In genomic region chr2:24950189-24950535, GRCm38 (mm10) we compare ENCODE assay signal across 8 mouse cellular contexts. TPM values are rescaled to one million over a fixed set of nuclear protein-coding genes. Genes with fewer than 3 reads are reported as not detected.
DNase-seq lines count a peak whose midpoint lies in the region; ATAC-seq lines count a peak whose summit lies in the region.

No protein-coding gene starts in this region.

- no peaks in the 10 kb centered on the region for H3K27me3 ChIP-seq in embryonic facial prominence, embryonic 12.5 days
- no peaks in the 10 kb centered on the region for H3K27me3 ChIP-seq in intestine, embryonic 14.5 days (replicated peaks; ENCODE audit: control insufficient read depth, insufficient read depth, low read length)
- H3K27me3 ChIP-seq in midbrain, embryonic 15.5 days (replicated peaks) = no peaks in the 10 kb centered on the region

- H3K4me2 ChIP-seq in embryonic facial prominence, embryonic 12.5 days (replicated peaks) = peak overlapping the region; percentile 87
- H3K4me2 ChIP-seq in intestine, embryonic 14.5 days (ENCODE audit: low read length) = peak overlapping the region; percentile 91
- peak overlapping the region; percentile 87 for H3K4me2 ChIP-seq in midbrain, embryonic 15.5 days

- H3K4me3 ChIP-seq in embryonic facial prominence, embryonic 12.5 days = peak overlapping the region; percentile 98
- H3K4me3 ChIP-seq in intestine, embryonic 14.5 days (ENCODE audit: low read depth, low read length) = peak overlapping the region; percentile 93
- peak overlapping the region; percentile 71 for H3K4me3 ChIP-seq in midbrain, embryonic 15.5 days

- peaks cover 9% of the 10 kb centered on the region; the same call in 1 of the 2 replicates for H3K4me1 ChIP-seq in embryonic facial prominence, embryonic 12.5 days
- peaks cover 11% of the 10 kb centered on the region for H3K4me1 ChIP-seq in intestine, embryonic 14.5 days (replicated peaks; ENCODE audit: control insufficient read depth, insufficient read depth, low read length)
- H3K4me1 ChIP-seq in midbrain, embryonic 15.5 days = peaks cover 19% of the 10 kb centered on the region

- H3K36me3 ChIP-seq in embryonic facial prominence, embryonic 12.5 days = peaks cover 34% of the 10 kb centered on the region
- H3K36me3 ChIP-seq in intestine, embryonic 14.5 days (ENCODE audit: control insufficient read depth, insufficient read depth, low read length) = peaks cover 35% of the 10 kb centered on the region
- H3K36me3 ChIP-seq in midbrain, embryonic 15.5 days (replicated peaks) = peaks cover 27% of the 10 kb centered on the region

- peak; percentile 9 for DNase-seq in embryo, embryonic 10 days (ENCODE audit: low spot score)
- no peak for DNase-seq in embryo, embryonic 11 days
- DNase-seq in 3T3-L1 (ENCODE audit: low read depth, low spot score) = peak; percentile 25
- DNase-seq in intestine, embryonic 14.5 days (ENCODE audit: low spot score) = peak; percentile 64
- DNase-seq in urinary bladder, postnatal 14 days (ENCODE audit: low spot score) = no peak
- DNase-seq in c-Kit-positive CD71-positive TER-119-positive erythroid progenitor cells, embryonic 14.5 days (ENCODE audit: low spot score) = no peak

- WGBS in embryonic facial prominence, embryonic 12.5 days = 0% methylated on average over 22 of the region's 31 CpGs
- WGBS in intestine, embryonic 14.5 days = under 1% methylated on average over 31 of the region's 31 CpGs
- WGBS in midbrain, embryonic 15.5 days = under 1% methylated on average over 31 of the region's 31 CpGs

- ATAC-seq in embryonic facial prominence, embryonic 12.5 days (ENCODE audit: insufficient number of reproducible peaks, insufficient read depth, low FRiP score, low TSS enrichment) = no peak
- ATAC-seq in intestine, embryonic 14.5 days (replicated peaks; ENCODE audit: low FRiP score, low TSS enrichment, low read depth) = peak; percentile 37; the same call in 1 of the 2 replicates
- peak; percentile 31 for ATAC-seq in midbrain, embryonic 15.5 days (replicated peaks)

- no peak overlapping the region for H3K27ac ChIP-seq in embryonic facial prominence, embryonic 12.5 days
- peak overlapping the region; percentile 62; the same call in 1 of the 2 replicates for H3K27ac ChIP-seq in intestine, embryonic 14.5 days (ENCODE audit: low read depth)
- H3K27ac ChIP-seq in midbrain, embryonic 15.5 days = peak overlapping the region; percentile 72

- no peaks in the 10 kb centered on the region for H3K9me3 ChIP-seq in embryonic facial prominence, embryonic 12.5 days
- no peaks in the 10 kb centered on the region for H3K9me3 ChIP-seq in intestine, embryonic 14.5 days (ENCODE audit: control insufficient read depth, low read length)
- no peaks in the 10 kb centered on the region for H3K9me3 ChIP-seq in midbrain, embryonic 15.5 days

- H3K9ac ChIP-seq in embryonic facial prominence, embryonic 12.5 days = peak overlapping the region; percentile 78
- peak overlapping the region; percentile 86 for H3K9ac ChIP-seq in intestine, embryonic 14.5 days (ENCODE audit: low read length)
- peak overlapping the region; percentile 82 for H3K9ac ChIP-seq in midbrain, embryonic 15.5 days

RNA-seq across cellular contexts. Expression of gene Zmynd19, which starts 0.6 kb away (rescaled TPM):
- 22.4 and 25.1 TPM in 2 replicates for polyA plus RNA-seq in embryonic facial prominence, embryonic 12.5 days (2016; fragmentation: Nextera tagmentation; extraction: Ambion mirVana)
- 13.0 and 18.1 TPM in 2 replicates for polyA plus RNA-seq in intestine, embryonic 14.5 days (2014; fragmentation: Nextera tagmentation; extraction: Ambion mirVana)
- 24.3 and 25.3 TPM in 2 replicates for polyA plus RNA-seq in midbrain, embryonic 15.5 days (2015; fragmentation: Nextera tagmentation; extraction: Ambion mirVana)

RNA-seq across cellular contexts. Expression of gene Dph7, which starts 12.0 kb away (rescaled TPM):
- polyA plus RNA-seq in embryonic facial prominence, embryonic 12.5 days (2016; fragmentation: Nextera tagmentation; extraction: Ambion mirVana) = 36.5 and 37.7 TPM in 2 replicates
- polyA plus RNA-seq in intestine, embryonic 14.5 days (2014; fragmentation: Nextera tagmentation; extraction: Ambion mirVana) = 22.9 and 25.6 TPM in 2 replicates
- polyA plus RNA-seq in midbrain, embryonic 15.5 days (2015; fragmentation: Nextera tagmentation; extraction: Ambion mirVana) = 37.7 and 44.8 TPM in 2 replicates

RNA-seq across cellular contexts. Expression of gene Arrdc1, which starts 15.1 kb away (rescaled TPM):
- 22.1 and 27.2 TPM in 2 replicates for polyA plus RNA-seq in embryonic facial prominence, embryonic 12.5 days (2016; fragmentation: Nextera tagmentation; extraction: Ambion mirVana)
- 66.2 and 72.8 TPM in 2 replicates for polyA plus RNA-seq in intestine, embryonic 14.5 days (2014; fragmentation: Nextera tagmentation; extraction: Ambion mirVana)
- polyA plus RNA-seq in midbrain, embryonic 15.5 days (2015; fragmentation: Nextera tagmentation; extraction: Ambion mirVana) = 33.5 and 35.7 TPM in 2 replicates

RNA-seq across cellular contexts. Expression of gene Mrpl41, which starts 24.7 kb away (rescaled TPM):
- polyA plus RNA-seq in embryonic facial prominence, embryonic 12.5 days (2016; fragmentation: Nextera tagmentation; extraction: Ambion mirVana) = 138 and 144 TPM in 2 replicates
- polyA plus RNA-seq in intestine, embryonic 14.5 days (2014; fragmentation: Nextera tagmentation; extraction: Ambion mirVana) = 143 and 147 TPM in 2 replicates
- 139 and 148 TPM in 2 replicates for polyA plus RNA-seq in midbrain, embryonic 15.5 days (2015; fragmentation: Nextera tagmentation; extraction: Ambion mirVana)

RNA-seq across cellular contexts. Expression of gene Pnpla7, which starts 25.7 kb away (rescaled TPM):
- 6.5 and 7.0 TPM in 2 replicates for polyA plus RNA-seq in embryonic facial prominence, embryonic 12.5 days (2016; fragmentation: Nextera tagmentation; extraction: Ambion mirVana)
- polyA plus RNA-seq in intestine, embryonic 14.5 days (2014; fragmentation: Nextera tagmentation; extraction: Ambion mirVana) = 6.8 and 8.2 TPM in 2 replicates
- polyA plus RNA-seq in midbrain, embryonic 15.5 days (2015; fragmentation: Nextera tagmentation; extraction: Ambion mirVana) = 3.3 and 4.5 TPM in 2 replicates

Comparison
In these comparisons a context has a peak if more than half of its experiments do, and no peak if none do; other contexts are left out.
1. DNase-seq: peak in embryo, embryonic 10 days (single experiment), 3T3-L1 (single experiment) and intestine, embryonic 14.5 days (single experiment); none in embryo, embryonic 11 days (single experiment), urinary bladder, postnatal 14 days (single experiment) and c-Kit-positive CD71-positive TER-119-positive erythroid progenitor cells, embryonic 14.5 days (single experiment).
2. Peak in every context shown above with its lines, with median percentiles within 50 percentile points of each other: H3K4me2 ChIP-seq, H3K4me3 ChIP-seq and H3K9ac ChIP-seq.